Mouse (Mus musculus): ENCODE data around the gene Zcchc7.

Gene Zcchc7

DNA sequence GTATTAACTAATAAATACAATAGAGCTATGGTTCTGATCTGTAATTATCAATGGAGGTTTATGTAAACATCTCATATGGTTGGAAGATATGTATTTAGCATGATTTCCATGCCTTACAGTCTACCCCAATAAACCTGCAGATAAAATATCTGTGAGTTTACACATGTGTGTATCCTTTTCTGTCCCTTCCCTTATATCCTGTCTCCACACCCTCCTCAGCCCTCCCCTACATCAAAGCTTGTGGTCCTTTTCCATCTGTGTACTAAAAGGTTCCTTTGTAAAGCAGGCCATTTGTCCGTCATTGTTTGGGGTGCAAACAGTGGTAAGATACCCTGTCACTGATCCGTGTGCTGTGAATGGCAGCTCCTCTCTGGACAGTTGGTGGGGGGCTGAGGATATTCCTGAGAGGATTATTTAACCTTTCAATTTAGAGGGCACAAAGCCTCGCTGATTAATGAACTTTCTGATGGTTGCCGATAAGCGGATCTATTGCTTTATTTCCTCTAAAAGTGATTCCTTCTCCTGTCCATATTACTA is 161.7 kb downstream of the Zcchc7 start:
- DNase-seq (ENCODE audit: low read depth, low spot score) = no peak
- H3K27me3 ChIP-seq (ENCODE audit: control insufficient read depth, insufficient read depth, low read length, poor library complexity, severe bottlenecking) = no peaks in the 10 kb centered on the region
- no peaks in the 10 kb centered on the region for H3K36me3 ChIP-seq (ENCODE audit: control insufficient read depth, insufficient read depth, low read length, poor library complexity, severe bottlenecking)

DNA sequence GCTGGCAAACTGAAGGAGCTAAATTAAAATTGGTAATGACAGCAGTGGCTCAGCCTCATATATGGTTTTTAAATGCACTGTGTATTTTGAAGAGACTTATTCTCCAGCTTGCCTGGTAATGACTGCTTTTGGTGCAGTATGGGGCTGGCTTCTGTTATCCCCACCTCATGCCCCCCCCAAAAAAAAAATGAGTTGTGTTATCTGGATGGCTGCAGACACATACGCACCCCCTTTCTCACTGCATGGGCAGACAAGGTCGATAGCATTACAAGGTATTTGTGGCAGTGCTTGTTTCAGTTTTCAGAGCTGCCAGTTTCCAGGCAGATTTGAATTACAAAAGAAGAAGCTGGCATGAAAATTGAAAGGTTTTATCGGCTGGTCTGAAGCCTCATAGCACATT is 162.2 kb downstream of the Zcchc7 start:
- Histone ChIP-seq H3K27me3 (ENCODE audit: control insufficient read depth, insufficient read depth, low read length, poor library complexity, severe bottlenecking) (no peaks in the 10 kb centered on the region), H3K36me3 (ENCODE audit: control insufficient read depth, insufficient read depth, low read length, poor library complexity, severe bottlenecking) (no peaks in the 10 kb centered on the region)
- DNase-seq (ENCODE audit: low read depth, low spot score) = peak; percentile 62

DNA sequence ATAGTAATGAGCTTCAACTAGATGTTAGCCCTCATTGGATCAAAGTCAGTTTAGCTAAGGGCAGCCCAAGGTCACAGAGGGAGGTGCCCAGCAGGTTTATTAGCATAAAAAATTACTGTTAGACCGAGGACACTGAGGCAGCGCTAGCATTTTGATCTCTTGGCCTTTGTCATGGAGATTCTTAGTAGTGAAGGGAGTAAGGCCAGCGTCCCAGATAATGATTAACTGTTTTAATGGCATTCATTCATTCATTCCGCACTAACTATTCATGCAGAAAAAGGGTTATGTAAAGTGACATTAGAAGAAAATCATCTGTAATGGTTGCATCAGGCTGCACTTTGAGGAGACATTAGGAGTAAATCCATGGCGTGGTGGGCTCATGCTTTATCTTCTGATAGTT is 165.2 kb downstream of the Zcchc7 start:
- DNase-seq (ENCODE audit: low read depth, low spot score) = no peak
- H3K27me3 ChIP-seq (ENCODE audit: control insufficient read depth, insufficient read depth, low read length, poor library complexity, severe bottlenecking) = no peaks in the 10 kb centered on the region
- H3K36me3 ChIP-seq (ENCODE audit: control insufficient read depth, insufficient read depth, low read length, poor library complexity, severe bottlenecking) = no peaks in the 10 kb centered on the region

DNA sequence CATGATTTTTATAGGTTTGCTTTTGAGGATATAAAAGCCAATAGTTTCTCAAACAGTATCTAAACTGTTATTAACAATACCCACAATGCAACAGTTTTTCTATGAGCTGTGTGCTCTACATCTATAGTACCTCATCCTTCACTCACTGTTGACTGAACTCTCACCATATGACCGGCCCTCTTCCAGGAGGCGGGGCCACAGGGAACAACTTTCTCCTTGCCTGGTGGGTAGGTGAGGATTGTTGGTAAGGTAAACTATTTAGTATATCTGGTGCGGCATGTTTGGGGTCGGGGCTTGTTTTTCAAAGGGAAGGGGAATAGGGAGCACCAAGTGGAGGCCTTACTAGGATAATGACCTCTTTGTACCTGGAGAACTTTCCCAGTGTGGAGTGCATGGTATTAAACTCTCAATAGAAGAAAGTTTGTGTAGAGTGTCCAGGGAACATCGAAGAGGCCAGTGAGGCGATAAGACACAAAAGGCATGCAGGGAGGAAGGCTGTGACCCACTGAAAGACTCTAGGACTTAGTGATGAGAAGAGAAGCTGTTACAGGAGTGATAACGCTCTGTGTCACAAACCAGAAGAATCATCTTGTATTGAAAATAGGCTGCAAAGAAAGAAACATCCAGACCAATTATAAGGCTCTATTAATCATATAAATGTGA is 166.9 kb downstream of the Zcchc7 start:
- DNase-seq (ENCODE audit: low read depth, low spot score) = no peak
- Histone ChIP-seq H3K36me3 (ENCODE audit: control insufficient read depth, insufficient read depth, low read length, poor library complexity, severe bottlenecking) (peaks cover under 1% of the 10 kb centered on the region), H3K27me3 (ENCODE audit: control insufficient read depth, insufficient read depth, low read length, poor library complexity, severe bottlenecking) (no peaks in the 10 kb centered on the region)

DNA sequence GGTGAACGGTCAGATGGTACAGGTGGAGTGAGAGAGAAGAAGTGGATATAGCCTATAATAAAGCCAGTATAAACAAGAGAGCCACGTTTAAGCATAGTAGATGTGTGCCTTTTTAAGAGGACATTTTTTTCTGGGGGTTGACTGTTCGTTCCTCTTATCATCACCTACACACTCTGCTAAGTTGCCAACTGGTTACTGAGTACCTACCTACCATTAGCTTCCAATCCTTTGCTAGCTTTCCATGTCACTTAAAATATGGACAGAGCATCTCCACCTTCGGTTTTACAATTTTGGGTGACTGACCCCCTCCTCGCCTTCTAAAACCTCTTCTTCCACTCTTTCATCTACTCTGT is 167.4 kb downstream of the Zcchc7 start:
- Histone ChIP-seq H3K27me3 (ENCODE audit: control insufficient read depth, insufficient read depth, low read length, poor library complexity, severe bottlenecking) (no peaks in the 10 kb centered on the region), H3K36me3 (ENCODE audit: control insufficient read depth, insufficient read depth, low read length, poor library complexity, severe bottlenecking) (peaks cover 3% of the 10 kb centered on the region)
- no peak for DNase-seq (ENCODE audit: low read depth, low spot score)

DNA sequence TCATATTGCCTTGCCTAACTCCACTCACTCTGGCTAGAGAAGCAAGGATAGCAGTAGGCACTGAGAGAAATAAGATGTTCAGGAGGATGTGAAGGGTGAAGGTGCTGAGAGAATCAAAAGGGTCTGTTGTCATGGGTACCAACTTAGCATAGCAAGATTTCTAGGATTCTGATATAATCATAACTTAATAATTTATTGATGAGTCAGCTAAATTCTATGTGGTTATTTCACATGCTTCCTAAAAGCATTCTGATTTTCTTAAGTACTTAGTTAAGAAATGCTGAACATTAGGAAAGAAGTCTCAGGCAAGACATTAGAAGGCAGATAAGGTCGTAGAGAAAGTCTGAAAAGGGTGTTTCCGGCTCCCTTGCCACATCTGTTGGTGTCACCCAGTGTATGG is 172.3 kb downstream of the Zcchc7 start:
- no peak for DNase-seq (ENCODE audit: low read depth, low spot score)
- Histone ChIP-seq H3K36me3 (ENCODE audit: control insufficient read depth, insufficient read depth, low read length, poor library complexity, severe bottlenecking) (peaks cover 17% of the 10 kb centered on the region), H3K27me3 (ENCODE audit: control insufficient read depth, insufficient read depth, low read length, poor library complexity, severe bottlenecking) (no peaks in the 10 kb centered on the region)

DNA sequence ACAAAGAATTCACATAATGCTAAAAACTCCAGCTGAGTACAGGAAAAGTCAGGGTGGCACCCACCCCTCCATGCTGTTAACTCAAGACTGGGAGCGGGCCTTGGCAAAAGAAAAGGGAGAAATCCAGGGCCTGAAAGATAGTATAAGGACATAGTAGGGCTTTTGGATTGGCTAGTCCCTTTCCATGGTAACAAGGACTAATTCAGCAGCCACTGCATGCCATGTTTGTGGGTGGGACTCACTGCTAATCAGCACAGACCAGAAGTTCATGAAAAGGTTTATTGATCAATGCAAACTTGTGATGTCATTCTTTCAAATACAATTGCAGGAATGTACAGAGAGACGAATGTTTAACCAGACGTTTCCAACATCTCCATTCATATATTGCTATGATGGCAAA is 173.1 kb downstream of the Zcchc7 start:
- no peak for DNase-seq (ENCODE audit: low read depth, low spot score)
- Histone ChIP-seq H3K36me3 (ENCODE audit: control insufficient read depth, insufficient read depth, low read length, poor library complexity, severe bottlenecking) (peaks cover 17% of the 10 kb centered on the region), H3K27me3 (ENCODE audit: control insufficient read depth, insufficient read depth, low read length, poor library complexity, severe bottlenecking) (no peaks in the 10 kb centered on the region)

DNA sequence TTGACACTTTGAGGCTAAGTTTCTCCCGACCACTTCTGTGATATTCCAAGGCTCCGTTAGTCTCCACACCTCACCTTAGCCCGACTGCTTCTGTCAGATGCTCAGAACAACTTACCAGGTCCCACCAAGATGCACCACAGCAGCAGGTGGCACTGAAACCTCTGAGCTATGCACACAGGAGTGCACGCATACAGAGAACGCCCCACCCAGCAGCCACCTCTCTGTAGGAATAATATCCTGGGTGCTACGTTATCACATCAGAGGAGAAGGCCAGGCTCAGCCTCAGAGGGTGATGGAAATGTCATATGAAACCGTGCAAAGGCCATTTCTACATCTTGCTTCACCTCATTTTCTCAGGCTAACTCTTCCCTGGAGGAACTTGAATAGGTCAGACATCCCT is 174.7 kb downstream of the Zcchc7 start:
- Histone ChIP-seq H3K36me3 (ENCODE audit: control insufficient read depth, insufficient read depth, low read length, poor library complexity, severe bottlenecking) (peaks cover 17% of the 10 kb centered on the region), H3K27me3 (ENCODE audit: control insufficient read depth, insufficient read depth, low read length, poor library complexity, severe bottlenecking) (no peaks in the 10 kb centered on the region)
- no peak for DNase-seq (ENCODE audit: low read depth, low spot score)

DNA sequence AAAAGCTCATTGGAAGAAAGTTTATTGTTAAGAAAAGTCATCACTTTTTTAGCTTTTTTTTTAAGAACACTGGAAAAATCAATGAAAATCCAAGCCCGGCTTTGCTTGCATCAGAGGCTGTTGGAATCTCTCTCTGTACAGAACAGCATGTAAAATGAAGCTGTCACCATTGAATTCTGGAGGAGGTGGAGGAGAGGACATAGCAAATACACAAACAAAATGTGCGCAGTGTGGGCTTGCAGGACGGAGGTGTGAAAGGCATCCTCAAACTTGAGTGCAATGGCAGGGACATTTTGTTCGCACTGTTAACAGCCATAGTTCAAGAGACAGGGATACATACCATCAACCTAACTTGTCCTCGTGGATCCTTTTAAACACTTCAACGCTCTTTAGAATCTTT is 176.1 kb downstream of the Zcchc7 start:
- Histone ChIP-seq H3K27me3 (ENCODE audit: control insufficient read depth, insufficient read depth, low read length, poor library complexity, severe bottlenecking) (no peaks in the 10 kb centered on the region), H3K36me3 (ENCODE audit: control insufficient read depth, insufficient read depth, low read length, poor library complexity, severe bottlenecking) (peaks cover 17% of the 10 kb centered on the region)
- DNase-seq (ENCODE audit: low read depth, low spot score) = no peak

DNA sequence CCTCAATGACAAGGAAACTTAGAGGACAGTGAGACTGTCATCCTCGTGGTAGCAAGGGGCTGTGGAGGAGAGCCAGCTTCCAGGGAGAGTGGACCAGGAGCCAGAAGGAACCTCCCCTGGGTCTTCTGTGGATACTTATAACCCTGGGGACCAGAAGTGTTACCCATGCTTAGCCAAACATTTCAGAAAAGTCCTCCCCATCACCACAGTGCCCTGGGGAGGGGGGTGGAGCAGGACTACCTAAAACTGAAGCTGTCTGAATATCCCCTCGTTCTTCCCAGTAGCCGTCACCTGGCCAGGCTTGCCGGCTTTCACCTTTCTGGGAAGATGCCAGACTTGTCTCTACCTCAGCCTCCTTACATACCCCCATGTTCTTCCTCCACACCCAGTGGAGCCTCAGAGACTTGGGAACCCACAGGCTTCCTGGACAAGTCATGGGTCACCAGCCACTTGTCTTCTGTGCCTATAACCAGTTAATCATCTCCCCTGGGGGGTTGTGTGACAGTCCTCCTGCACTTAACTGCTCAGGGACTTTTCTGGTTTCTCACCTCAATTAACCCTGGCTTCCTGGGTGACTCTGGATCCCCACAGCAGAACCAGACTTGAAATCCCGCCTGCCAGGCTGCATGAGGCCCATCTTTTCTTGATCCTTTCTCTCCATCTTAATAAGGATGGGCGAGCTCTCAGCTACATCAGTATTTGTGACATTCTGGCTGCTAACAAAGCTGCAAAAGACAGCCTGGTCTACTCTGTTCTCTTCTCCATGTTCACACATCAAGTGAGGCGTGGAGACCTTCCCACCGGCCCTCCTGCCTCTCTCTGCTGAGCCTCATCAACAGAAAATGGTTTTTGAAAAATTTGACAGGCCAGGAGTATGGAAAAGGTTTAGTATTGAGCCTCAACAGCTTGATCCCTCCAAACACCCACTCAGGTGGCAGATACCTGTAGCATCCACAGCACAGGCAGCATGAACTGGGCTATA is 183.0 kb downstream of the Zcchc7 start:
- Histone ChIP-seq H3K27me3 (ENCODE audit: control insufficient read depth, insufficient read depth, low read length, poor library complexity, severe bottlenecking) (no peaks in the 10 kb centered on the region), H3K36me3 (ENCODE audit: control insufficient read depth, insufficient read depth, low read length, poor library complexity, severe bottlenecking) (no peaks in the 10 kb centered on the region)
- DNase-seq (ENCODE audit: low read depth, low spot score) = peak; percentile 59

DNA sequence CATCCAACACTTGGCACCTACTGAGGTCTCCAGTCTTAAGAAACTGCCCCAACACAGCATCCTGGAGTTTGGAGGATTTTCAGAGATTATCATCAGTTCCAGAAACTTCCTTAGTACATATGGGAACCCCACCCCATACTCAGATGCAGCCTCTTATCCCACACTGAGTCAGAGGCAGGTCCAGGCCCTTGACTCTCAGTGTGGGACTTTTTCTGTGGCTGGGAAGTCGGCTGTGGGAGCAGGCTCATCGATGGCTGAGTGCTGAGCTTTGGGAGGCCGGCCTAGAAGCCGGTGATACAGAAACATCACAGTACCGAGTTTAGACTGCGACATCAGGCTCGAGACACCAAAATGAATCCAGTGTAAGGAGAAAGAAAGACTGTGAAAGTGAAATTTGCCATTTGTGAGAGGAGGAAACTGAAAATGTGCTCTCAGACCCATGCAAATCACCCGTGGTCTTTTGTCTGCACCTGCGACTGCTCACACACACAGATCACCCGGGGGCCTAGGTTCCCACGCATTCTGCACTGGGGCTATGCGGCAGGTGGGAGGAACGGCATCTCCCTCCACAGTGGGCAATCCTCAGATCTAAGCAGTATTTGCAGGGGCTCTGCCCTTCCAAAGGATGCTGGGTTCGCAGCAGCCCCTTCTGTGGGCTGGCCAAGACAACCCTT is 184.0 kb downstream of the Zcchc7 start:
- DNase-seq (ENCODE audit: low read depth, low spot score) = peak; percentile 73
- Histone ChIP-seq H3K36me3 (ENCODE audit: control insufficient read depth, insufficient read depth, low read length, poor library complexity, severe bottlenecking) (no peaks in the 10 kb centered on the region), H3K27me3 (ENCODE audit: control insufficient read depth, insufficient read depth, low read length, poor library complexity, severe bottlenecking) (no peaks in the 10 kb centered on the region)

DNA sequence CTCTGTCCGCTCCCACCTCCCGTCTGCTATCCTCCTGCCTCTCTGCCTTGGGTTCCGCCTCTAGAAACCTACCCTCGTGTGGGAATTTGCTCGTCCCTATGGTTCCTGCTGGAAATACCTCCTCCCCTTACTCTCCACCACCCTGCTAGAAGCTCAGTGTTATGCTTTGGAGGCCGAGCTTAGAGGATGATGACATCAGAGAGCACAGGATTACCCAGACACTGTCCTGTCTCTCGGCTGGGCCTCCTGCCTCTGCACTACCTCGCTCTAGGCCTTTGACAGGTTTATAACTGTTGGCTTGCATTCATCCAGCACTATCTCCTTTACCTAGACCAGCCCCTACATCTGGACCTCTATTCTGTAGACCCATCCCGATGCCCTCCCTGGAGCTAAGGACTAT is 184.6 kb downstream of the Zcchc7 start:
- DNase-seq (ENCODE audit: low read depth, low spot score) = peak; percentile 37
- H3K36me3 ChIP-seq (ENCODE audit: control insufficient read depth, insufficient read depth, low read length, poor library complexity, severe bottlenecking) = no peaks in the 10 kb centered on the region
- no peaks in the 10 kb centered on the region for H3K27me3 ChIP-seq (ENCODE audit: control insufficient read depth, insufficient read depth, low read length, poor library complexity, severe bottlenecking)

DNA sequence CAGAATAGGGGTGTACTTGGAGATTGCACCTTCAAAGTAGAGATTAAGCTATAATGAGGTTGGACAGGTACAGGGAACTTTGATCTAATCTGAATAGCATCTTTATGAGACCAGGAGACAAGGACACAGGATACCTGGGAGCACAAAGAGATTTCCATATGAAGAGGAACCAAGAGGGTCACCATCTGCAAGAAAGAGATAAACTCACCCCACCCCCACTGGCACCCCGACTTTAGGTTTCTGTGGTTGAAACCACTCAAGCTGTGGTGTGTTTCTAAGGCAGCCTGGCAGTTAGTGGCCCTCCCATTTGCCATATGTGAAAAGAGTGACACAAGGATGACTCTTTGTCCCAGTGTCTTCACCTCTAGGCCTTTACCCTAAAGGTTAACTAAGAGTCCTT is 186.6 kb downstream of the Zcchc7 start:
- peak; percentile 41 for DNase-seq (ENCODE audit: low read depth, low spot score)
- Histone ChIP-seq H3K27me3 (ENCODE audit: control insufficient read depth, insufficient read depth, low read length, poor library complexity, severe bottlenecking) (no peaks in the 10 kb centered on the region), H3K36me3 (ENCODE audit: control insufficient read depth, insufficient read depth, low read length, poor library complexity, severe bottlenecking) (no peaks in the 10 kb centered on the region)

DNA sequence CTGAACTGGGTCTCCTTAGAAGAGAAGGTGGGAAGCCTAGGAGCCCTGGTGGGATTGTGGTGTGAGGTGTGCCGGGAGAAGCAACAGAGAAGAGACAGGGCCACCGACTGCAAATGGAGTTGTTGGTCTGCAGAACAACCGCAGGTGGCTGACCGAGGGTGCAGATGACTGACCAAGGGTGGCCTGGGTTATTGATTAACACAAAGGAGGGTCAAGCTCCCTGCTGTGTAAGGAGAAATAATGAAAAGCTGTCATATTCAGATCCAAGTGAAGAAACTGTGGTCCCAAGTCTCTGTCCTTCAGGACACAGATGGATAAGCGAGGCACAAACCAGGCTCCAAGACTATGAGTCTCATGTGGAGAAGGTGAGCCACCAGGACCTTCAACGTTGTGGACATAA is 187.8 kb downstream of the Zcchc7 start:
- Histone ChIP-seq H3K27me3 (ENCODE audit: control insufficient read depth, insufficient read depth, low read length, poor library complexity, severe bottlenecking) (no peaks in the 10 kb centered on the region), H3K36me3 (ENCODE audit: control insufficient read depth, insufficient read depth, low read length, poor library complexity, severe bottlenecking) (no peaks in the 10 kb centered on the region)
- DNase-seq (ENCODE audit: low read depth, low spot score) = no peak

Data from splenic B cell, adult 2 months (primary cell).